8 mouse cellular contexts compared by ENCODE assay signal in genomic region chr2:25364313-25364712, GRCm38 (mm10). TPM values are rescaled to one million over a fixed set of nuclear protein-coding genes. Genes with fewer than 3 reads are reported as not detected.
DNase-seq lines count a peak whose midpoint lies in the region; ATAC-seq and TF ChIP-seq lines count a peak whose summit lies in the region.

No protein-coding gene starts in this region.

- H3K27ac ChIP-seq in hindbrain, embryonic 12.5 days: no peak overlapping the region
- H3K27ac ChIP-seq in hindbrain, embryonic 16.5 days (ENCODE audit: low read depth, low read length): no peak overlapping the region
- H3K27ac ChIP-seq in ES-Bruce4 (ENCODE audit: insufficient read depth, low read length): no peak overlapping the region
- no peak overlapping the region for H3K27ac ChIP-seq in embryonic facial prominence, embryonic 10.5 days (replicated peaks)
- H3K27ac ChIP-seq in liver, embryonic 11.5 days (ENCODE audit: low read depth, low read length): no peak overlapping the region
- no peak overlapping the region for H3K27ac ChIP-seq in left cerebral cortex, adult 2 months

- intact Hi-C loops in left cerebral cortex, adult 2 months (cut with DNase I): no loop called here

- TF ChIP-seq POLR2A in ES-Bruce4 (IDR thresholded peaks at IDR 0.05; ENCODE audit: insufficient read depth, low read length): no peak

- ATAC-seq in hindbrain, embryonic 12.5 days (ENCODE audit: low FRiP score): no peak; the same call in 1 of the 2 replicates
- ATAC-seq in hindbrain, embryonic 16.5 days: no peak; the same call in 1 of the 2 replicates
- ATAC-seq in liver, embryonic 11.5 days (replicated peaks; ENCODE audit: low FRiP score): no peak

- H3K9me3 ChIP-seq in hindbrain, embryonic 12.5 days (replicated peaks): no peaks in the 10 kb centered on the region
- no peaks in the 10 kb centered on the region for H3K9me3 ChIP-seq in hindbrain, embryonic 16.5 days (ENCODE audit: control insufficient read depth, low read length)
- no peaks in the 10 kb centered on the region for H3K9me3 ChIP-seq in ES-Bruce4 (replicated peaks; ENCODE audit: control insufficient read depth, insufficient read depth, low read length, poor library complexity, severe bottlenecking)
- H3K9me3 ChIP-seq in embryonic facial prominence, embryonic 10.5 days: no peaks in the 10 kb centered on the region
- no peaks in the 10 kb centered on the region for H3K9me3 ChIP-seq in liver, embryonic 11.5 days (ENCODE audit: control insufficient read depth, low read length)

- no peak overlapping the region for H3K4me3 ChIP-seq in hindbrain, embryonic 12.5 days
- no peak overlapping the region for H3K4me3 ChIP-seq in hindbrain, embryonic 16.5 days (ENCODE audit: low read length)
- peak overlapping the region; percentile 94 for H3K4me3 ChIP-seq in ES-Bruce4 (ENCODE audit: low read depth, low read length)
- H3K4me3 ChIP-seq in embryonic facial prominence, embryonic 10.5 days: peak overlapping the region; percentile 74; the same call in 1 of the 2 replicates
- H3K4me3 ChIP-seq in liver, embryonic 11.5 days (ENCODE audit: low read depth, low read length): no peak overlapping the region
- no peak overlapping the region; the same call in 1 of the 2 replicates for H3K4me3 ChIP-seq in left cerebral cortex, adult 2 months

- no peak for DNase-seq in embryonic facial prominence, embryonic 10.5 days (ENCODE audit: low spot score)
- no peak for DNase-seq in liver, embryonic 11.5 days (ENCODE audit: low spot score)
- no peak for DNase-seq in left cerebral cortex, adult 2 months (ENCODE audit: extremely low spot score in 1 of 2, low spot score in 2 of 2)
- no peak for DNase-seq in adrenal gland, postnatal 25 days
- no peak for DNase-seq in B cell, adult 2 months

- H3K36me3 ChIP-seq in hindbrain, embryonic 12.5 days: no peaks in the 10 kb centered on the region
- H3K36me3 ChIP-seq in hindbrain, embryonic 16.5 days (ENCODE audit: control insufficient read depth, insufficient read depth, low read length): no peaks in the 10 kb centered on the region
- H3K36me3 ChIP-seq in ES-Bruce4 (ENCODE audit: control insufficient read depth, insufficient read depth, low read length, poor library complexity, severe bottlenecking): peaks cover 14% of the 10 kb centered on the region
- H3K36me3 ChIP-seq in embryonic facial prominence, embryonic 10.5 days (replicated peaks): no peaks in the 10 kb centered on the region
- H3K36me3 ChIP-seq in liver, embryonic 11.5 days (ENCODE audit: control insufficient read depth, insufficient read depth, low read length): no peaks in the 10 kb centered on the region

- peaks cover 53% of the 10 kb centered on the region for H3K27me3 ChIP-seq in hindbrain, embryonic 12.5 days
- H3K27me3 ChIP-seq in hindbrain, embryonic 16.5 days (replicated peaks; ENCODE audit: control insufficient read depth, insufficient read depth, low read length): peaks cover 18% of the 10 kb centered on the region
- no peaks in the 10 kb centered on the region for H3K27me3 ChIP-seq in ES-Bruce4 (ENCODE audit: control insufficient read depth, insufficient read depth, low read length, poor library complexity, severe bottlenecking)
- H3K27me3 ChIP-seq in embryonic facial prominence, embryonic 10.5 days (replicated peaks; ENCODE audit: low read depth, poor library complexity, severe bottlenecking): peaks cover 54% of the 10 kb centered on the region
- peaks cover 2% of the 10 kb centered on the region for H3K27me3 ChIP-seq in liver, embryonic 11.5 days (replicated peaks; ENCODE audit: control insufficient read depth, insufficient read depth, low read length)

- no peak for TF ChIP-seq CTCF in ES-Bruce4 (IDR thresholded peaks at IDR 0.05; ENCODE audit: low read depth, low read length)
- TF ChIP-seq CTCF in left cerebral cortex, adult 2 months (IDR thresholded peaks at IDR 0.05): no peak

- 0 out of 2 replicates have a peak overlapping the region, but pooled peaks have one; percentile 68 for H3K9ac ChIP-seq in hindbrain, embryonic 12.5 days
- H3K9ac ChIP-seq in hindbrain, embryonic 16.5 days (ENCODE audit: low read depth, low read length): no peak overlapping the region
- H3K9ac ChIP-seq in ES-Bruce4 (ENCODE audit: low read depth, poor library complexity, severe bottlenecking): 0 out of 2 replicates have a peak overlapping the region, but pooled peaks have one; percentile 75
- H3K9ac ChIP-seq in liver, embryonic 11.5 days (ENCODE audit: low read depth, low read length): no peak overlapping the region

- whole genome bisulfite sequencing in hindbrain, embryonic 12.5 days: 84% methylated on average over 4 of the region's 4 CpGs
- WGBS in hindbrain, embryonic 16.5 days: 90% methylated on average over 4 of the region's 4 CpGs
- WGBS in embryonic facial prominence, embryonic 10.5 days: 87% methylated on average over 4 of the region's 4 CpGs
- WGBS in liver, embryonic 11.5 days: 84% methylated on average over 4 of the region's 4 CpGs

- no peak for TF ChIP-seq EP300 in ES-Bruce4 (IDR thresholded peaks at IDR 0.05; ENCODE audit: insufficient read depth, low read depth, low read length)

- H3K4me1 ChIP-seq in hindbrain, embryonic 12.5 days: peaks cover 9% of the 10 kb centered on the region
- H3K4me1 ChIP-seq in hindbrain, embryonic 16.5 days (ENCODE audit: control insufficient read depth, insufficient read depth, low read depth, low read length): peaks cover 3% of the 10 kb centered on the region
- peaks cover 3% of the 10 kb centered on the region for H3K4me1 ChIP-seq in ES-Bruce4 (ENCODE audit: control insufficient read depth, insufficient read depth, low read length)
- peaks cover 12% of the 10 kb centered on the region for H3K4me1 ChIP-seq in embryonic facial prominence, embryonic 10.5 days
- H3K4me1 ChIP-seq in liver, embryonic 11.5 days (replicated peaks; ENCODE audit: control insufficient read depth, insufficient read depth, low read length): peaks cover 6% of the 10 kb centered on the region

- H3K4me2 ChIP-seq in hindbrain, embryonic 12.5 days (replicated peaks): no peak overlapping the region
- H3K4me2 ChIP-seq in hindbrain, embryonic 16.5 days (ENCODE audit: low read length): no peak overlapping the region; the same call in 1 of the 2 replicates
- H3K4me2 ChIP-seq in liver, embryonic 11.5 days: peak overlapping the region; percentile 100

RNA-seq across cellular contexts. Expression of gene Uap1l1, which starts 1.2 kb away (rescaled TPM):
- polyA plus RNA-seq in hindbrain, embryonic 12.5 days (2016; fragmentation: Nextera tagmentation; extraction: Ambion mirVana): 5.7 and 7.9 TPM in 2 replicates
- 8.8 and 10.9 TPM in 2 replicates for polyA plus RNA-seq in hindbrain, embryonic 16.5 days (2015; fragmentation: Nextera tagmentation; extraction: Ambion mirVana)
- polyA plus RNA-seq in ES-Bruce4 (2011; ENCODE audit: insufficient read depth, insufficient read length, low read depth, missing spikeins): 49.8 and 51.1 TPM in 2 replicates
- 8.5 and 11.4 TPM in 2 replicates for polyA plus RNA-seq in embryonic facial prominence, embryonic 10.5 days (2016; fragmentation: Nextera tagmentation; extraction: Ambion mirVana)
- 15.6 and 17.8 TPM in 2 replicates for polyA plus RNA-seq in liver, embryonic 11.5 days (2014; fragmentation: Nextera tagmentation; extraction: Ambion mirVana)
- total RNA-seq in left cerebral cortex, adult 2 months (2021): 10 to 100 TPM; 15.8 to 24.9 TPM
- total RNA-seq in adrenal gland, postnatal 25 days (2021): 10.7 and 18.8 TPM in 2 replicates

RNA-seq across cellular contexts. Expression of gene Sapcd2, which starts 7.8 kb away (rescaled TPM):
- 31.9 and 41.4 TPM in 2 replicates for polyA plus RNA-seq in hindbrain, embryonic 12.5 days (2016; fragmentation: Nextera tagmentation; extraction: Ambion mirVana)
- 15.7 and 17.2 TPM in 2 replicates for polyA plus RNA-seq in hindbrain, embryonic 16.5 days (2015; fragmentation: Nextera tagmentation; extraction: Ambion mirVana)
- 19.2 and 22.4 TPM in 2 replicates for polyA plus RNA-seq in ES-Bruce4 (2011; ENCODE audit: insufficient read depth, insufficient read length, low read depth, missing spikeins)
- polyA plus RNA-seq in embryonic facial prominence, embryonic 10.5 days (2016; fragmentation: Nextera tagmentation; extraction: Ambion mirVana): 73.6 and 74.6 TPM in 2 replicates
- 45.3 and 51.0 TPM in 2 replicates for polyA plus RNA-seq in liver, embryonic 11.5 days (2014; fragmentation: Nextera tagmentation; extraction: Ambion mirVana)
- 1 to 10 TPM; 2.1 to 2.7 TPM for total RNA-seq in left cerebral cortex, adult 2 months (2021)
- total RNA-seq in adrenal gland, postnatal 25 days (2021): 1.6 and 2.1 TPM in 2 replicates

RNA-seq across cellular contexts. Expression of gene Dpp7, which starts 8.2 kb away (rescaled TPM):
- 21.9 and 23.5 TPM in 2 replicates for polyA plus RNA-seq in hindbrain, embryonic 12.5 days (2016; fragmentation: Nextera tagmentation; extraction: Ambion mirVana)
- polyA plus RNA-seq in hindbrain, embryonic 16.5 days (2015; fragmentation: Nextera tagmentation; extraction: Ambion mirVana): 26.4 and 27.8 TPM in 2 replicates
- 27.8 and 29.4 TPM in 2 replicates for polyA plus RNA-seq in ES-Bruce4 (2011; ENCODE audit: insufficient read depth, insufficient read length, low read depth, missing spikeins)
- polyA plus RNA-seq in embryonic facial prominence, embryonic 10.5 days (2016; fragmentation: Nextera tagmentation; extraction: Ambion mirVana): 17.0 and 18.0 TPM in 2 replicates
- polyA plus RNA-seq in liver, embryonic 11.5 days (2014; fragmentation: Nextera tagmentation; extraction: Ambion mirVana): 17.4 and 18.3 TPM in 2 replicates
- 10 to 100 TPM; 32.2 to 33.9 TPM for total RNA-seq in left cerebral cortex, adult 2 months (2021)
- 24.6 and 31.8 TPM in 2 replicates for total RNA-seq in adrenal gland, postnatal 25 days (2021)

RNA-seq across cellular contexts. Expression of gene Entpd2, which starts 31.4 kb away (rescaled TPM):
- polyA plus RNA-seq in hindbrain, embryonic 12.5 days (2016; fragmentation: Nextera tagmentation; extraction: Ambion mirVana): 0.22 and 0.46 TPM in 2 replicates
- polyA plus RNA-seq in hindbrain, embryonic 16.5 days (2015; fragmentation: Nextera tagmentation; extraction: Ambion mirVana): 6.7 and 7.4 TPM in 2 replicates
- polyA plus RNA-seq in ES-Bruce4 (2011; ENCODE audit: insufficient read depth, insufficient read length, low read depth, missing spikeins): 4.2 and 5.6 TPM in 2 replicates
- 0.14 TPM in 1 of 2 replicates, not detected in the other for polyA plus RNA-seq in embryonic facial prominence, embryonic 10.5 days (2016; fragmentation: Nextera tagmentation; extraction: Ambion mirVana)
- polyA plus RNA-seq in liver, embryonic 11.5 days (2014; fragmentation: Nextera tagmentation; extraction: Ambion mirVana): 0.25 and 0.45 TPM in 2 replicates
- 10 to 100 TPM; 11.5 to 13.1 TPM for total RNA-seq in left cerebral cortex, adult 2 months (2021)
- 2.4 and 3.7 TPM in 2 replicates for total RNA-seq in adrenal gland, postnatal 25 days (2021)

RNA-seq across cellular contexts. Expression of gene Man1b1, which starts 32.2 kb away (rescaled TPM):
- polyA plus RNA-seq in hindbrain, embryonic 12.5 days (2016; fragmentation: Nextera tagmentation; extraction: Ambion mirVana): 73.5 and 78.8 TPM in 2 replicates
- 41.6 and 48.3 TPM in 2 replicates for polyA plus RNA-seq in hindbrain, embryonic 16.5 days (2015; fragmentation: Nextera tagmentation; extraction: Ambion mirVana)
- 45.6 and 57.3 TPM in 2 replicates for polyA plus RNA-seq in ES-Bruce4 (2011; ENCODE audit: insufficient read depth, insufficient read length, low read depth, missing spikeins)
- 50.4 and 51.9 TPM in 2 replicates for polyA plus RNA-seq in embryonic facial prominence, embryonic 10.5 days (2016; fragmentation: Nextera tagmentation; extraction: Ambion mirVana)
- polyA plus RNA-seq in liver, embryonic 11.5 days (2014; fragmentation: Nextera tagmentation; extraction: Ambion mirVana): 48.3 and 62.9 TPM in 2 replicates
- total RNA-seq in left cerebral cortex, adult 2 months (2021): 10 to 100 TPM; 56.0 to 62.4 TPM
- total RNA-seq in adrenal gland, postnatal 25 days (2021): 53.6 and 57.9 TPM in 2 replicates

Comparison
In these comparisons a context has a peak if more than half of its experiments do, and no peak if none do; other contexts are left out.
1. H3K9ac ChIP-seq: peak in hindbrain, embryonic 12.5 days (single experiment) and ES-Bruce4 (single experiment); none in hindbrain, embryonic 16.5 days (single experiment) and liver, embryonic 11.5 days (single experiment).
2. H3K4me3 ChIP-seq: peak in ES-Bruce4 (single experiment) and embryonic facial prominence, embryonic 10.5 days (single experiment); none in hindbrain, embryonic 12.5 days (single experiment), hindbrain, embryonic 16.5 days (single experiment), liver, embryonic 11.5 days (single experiment) and left cerebral cortex, adult 2 months (single experiment).